Mouse (Mus musculus): ENCODE measurements around the gene Ntrk2. TPM values are rescaled to one million over a fixed set of nuclear protein-coding genes. Genes with fewer than 3 reads are reported as not detected.

Ntrk2 gene
- polyA plus RNA-seq, 1 experiment from 2014 or later: 3.1 TPM

GRCm38 (mm10) chr13:58866776-58867435 lies 60.5 kb downstream of the Ntrk2 start:
- 75% methylated on average over 8 of the region's 8 CpGs for WGBS (ENCODE audit: insufficient replicate concordance)
- Histone ChIP-seq H3K4me1 (ENCODE audit: control insufficient read depth, insufficient read depth, low read length) (no peaks in the 10 kb centered on the region), H3K4me3 (ENCODE audit: low read depth, low read length) (no peak overlapping the region), H3K9me3 (replicated peaks; ENCODE audit: control insufficient read depth, low read length) (no peaks in the 10 kb centered on the region), H3K27ac (ENCODE audit: low read depth, low read length) (no peak overlapping the region), H3K27me3 (ENCODE audit: control insufficient read depth, insufficient read depth, low read length) (no peaks in the 10 kb centered on the region), H3K36me3 (ENCODE audit: control insufficient read depth, insufficient read depth, low read length) (no peaks in the 10 kb centered on the region), H3K4me2 (no peak overlapping the region), H3K9ac (ENCODE audit: low read depth, low read length) (no peak overlapping the region)
- ATAC-seq (replicated peaks; ENCODE audit: insufficient number of reproducible peaks, low FRiP score, low TSS enrichment): no peak

DNA sequence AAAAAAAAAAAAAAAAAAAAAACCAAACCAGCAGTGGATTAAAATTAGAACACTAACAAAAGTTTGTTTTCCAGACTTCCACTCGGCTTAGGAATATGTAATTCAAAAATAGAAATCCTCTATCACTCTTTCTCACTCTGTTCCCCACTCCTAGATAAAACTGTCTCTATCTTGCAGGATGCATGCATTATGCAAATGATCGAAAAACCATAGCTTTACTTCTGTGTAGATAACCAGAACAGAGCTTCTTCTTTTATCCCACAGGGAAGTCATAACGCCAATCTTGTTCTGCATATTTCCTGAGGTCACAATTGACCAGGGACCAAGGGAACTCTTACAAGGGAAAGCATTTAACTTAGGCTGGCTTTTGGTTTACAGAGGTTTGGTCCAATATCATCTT lies 76.1 kb downstream of the Ntrk2 start:
- WGBS (ENCODE audit: insufficient replicate concordance): 70% methylated on average over 3 of the region's 3 CpGs
- Histone ChIP-seq H3K36me3 (ENCODE audit: control insufficient read depth, insufficient read depth, low read length) (no peaks in the 10 kb centered on the region), H3K9me3 (replicated peaks; ENCODE audit: control insufficient read depth, low read length) (no peaks in the 10 kb centered on the region), H3K27me3 (ENCODE audit: control insufficient read depth, insufficient read depth, low read length) (no peaks in the 10 kb centered on the region), H3K9ac (ENCODE audit: low read depth, low read length) (no peak overlapping the region), H3K27ac (ENCODE audit: low read depth, low read length) (no peak overlapping the region), H3K4me1 (ENCODE audit: control insufficient read depth, insufficient read depth, low read length) (no peaks in the 10 kb centered on the region), H3K4me2 (no peak overlapping the region), H3K4me3 (ENCODE audit: low read depth, low read length) (no peak overlapping the region)
- no peak for ATAC-seq (replicated peaks; ENCODE audit: insufficient number of reproducible peaks, low FRiP score, low TSS enrichment)

DNA sequence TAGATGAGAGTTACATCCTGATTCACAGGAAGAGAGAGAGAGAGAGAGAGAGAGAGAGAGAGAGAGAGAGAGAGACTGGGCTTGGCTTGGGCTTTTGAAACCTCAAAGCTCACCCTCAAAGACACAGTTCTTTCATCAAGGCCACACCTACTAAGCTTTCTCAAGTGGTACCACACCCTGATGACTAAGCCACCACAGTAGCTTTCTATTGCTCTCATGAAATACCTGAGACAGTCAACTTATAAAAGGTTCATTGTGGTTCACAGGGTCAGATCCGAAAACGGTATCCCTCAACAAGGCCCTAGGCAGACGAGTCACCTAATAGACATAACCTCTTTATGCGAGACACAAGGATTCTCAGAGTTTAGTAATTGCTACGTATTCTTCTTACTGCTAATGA lies 76.5 kb downstream of the Ntrk2 start:
- no peak overlapping the region for H3K4me2 ChIP-seq
- no peaks in the 10 kb centered on the region for H3K4me1 ChIP-seq (ENCODE audit: control insufficient read depth, insufficient read depth, low read length)
- no peak overlapping the region for H3K4me3 ChIP-seq (ENCODE audit: low read depth, low read length)
- no peak for ATAC-seq (replicated peaks; ENCODE audit: insufficient number of reproducible peaks, low FRiP score, low TSS enrichment)
- H3K9me3 ChIP-seq (replicated peaks; ENCODE audit: control insufficient read depth, low read length): no peaks in the 10 kb centered on the region
- H3K27me3 ChIP-seq (ENCODE audit: control insufficient read depth, insufficient read depth, low read length): no peaks in the 10 kb centered on the region
- H3K27ac ChIP-seq (ENCODE audit: low read depth, low read length): no peak overlapping the region
- 84% methylated on average over 5 of the region's 5 CpGs for WGBS (ENCODE audit: insufficient replicate concordance)
- no peaks in the 10 kb centered on the region for H3K36me3 ChIP-seq (ENCODE audit: control insufficient read depth, insufficient read depth, low read length)
- no peak overlapping the region for H3K9ac ChIP-seq (ENCODE audit: low read depth, low read length)

DNA sequence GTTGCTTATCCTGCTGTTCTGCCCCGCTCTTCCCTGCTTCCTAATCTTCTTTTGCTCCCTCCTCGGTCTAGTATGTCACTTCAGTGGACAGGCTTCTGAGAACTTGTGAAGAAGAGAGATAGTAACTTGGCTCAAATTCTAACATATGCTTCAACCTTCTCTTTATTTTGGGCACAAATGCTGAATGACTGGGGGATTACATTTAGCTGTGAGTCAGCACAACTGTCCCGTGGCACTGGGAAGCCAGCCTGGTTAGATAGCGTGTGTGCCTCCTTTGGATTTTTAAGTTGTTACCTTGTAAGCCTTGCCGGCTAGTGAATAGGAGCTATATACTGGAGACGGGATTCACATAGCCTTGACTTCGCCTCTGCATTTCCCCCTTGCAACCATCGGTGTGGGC lies 79.7 kb downstream of the Ntrk2 start:
- Histone ChIP-seq H3K27me3 (ENCODE audit: control insufficient read depth, insufficient read depth, low read length) (no peaks in the 10 kb centered on the region), H3K9ac (ENCODE audit: low read depth, low read length) (no peak overlapping the region), H3K9me3 (replicated peaks; ENCODE audit: control insufficient read depth, low read length) (peaks cover 3% of the 10 kb centered on the region; the same call in 1 of the 2 replicates), H3K4me1 (ENCODE audit: control insufficient read depth, insufficient read depth, low read length) (no peaks in the 10 kb centered on the region), H3K4me3 (ENCODE audit: low read depth, low read length) (no peak overlapping the region), H3K4me2 (no peak overlapping the region), H3K27ac (ENCODE audit: low read depth, low read length) (no peak overlapping the region), H3K36me3 (ENCODE audit: control insufficient read depth, insufficient read depth, low read length) (no peaks in the 10 kb centered on the region)
- 64% methylated on average over 8 of the region's 8 CpGs for WGBS (ENCODE audit: insufficient replicate concordance)
- ATAC-seq (replicated peaks; ENCODE audit: insufficient number of reproducible peaks, low FRiP score, low TSS enrichment): no peak

DNA sequence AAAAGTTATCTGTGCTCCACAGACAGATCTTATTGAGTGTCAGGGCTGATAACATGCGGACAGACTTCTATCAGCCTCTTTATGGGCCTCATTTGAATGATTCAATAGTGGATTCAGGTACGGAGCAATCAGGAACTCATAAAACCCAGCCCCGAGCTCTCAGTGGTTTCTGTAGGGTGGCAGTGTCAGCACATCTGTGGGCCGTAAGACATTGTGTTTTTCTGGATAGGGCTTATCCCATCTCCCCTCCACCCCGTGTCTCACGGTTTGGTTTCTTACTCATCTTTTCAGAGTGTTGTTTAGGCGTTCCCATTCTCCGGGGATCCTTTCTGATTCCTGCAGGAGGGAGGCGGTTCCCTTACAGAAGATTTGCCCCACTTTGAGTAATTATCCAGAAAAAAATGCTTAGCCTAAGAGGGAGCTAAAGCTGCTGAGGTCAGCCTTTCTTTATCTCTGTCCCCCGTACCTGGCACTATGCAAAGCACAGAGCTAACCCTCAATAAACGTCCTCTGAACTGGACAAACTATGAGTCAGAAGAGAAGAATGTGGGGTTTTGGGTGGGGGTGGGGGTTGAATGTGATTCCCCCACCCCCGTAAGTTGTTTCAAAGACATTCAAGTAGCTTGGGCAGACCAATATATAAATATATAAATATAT lies 90.0 kb downstream of the Ntrk2 start:
- Histone ChIP-seq H3K4me2 (no peak overlapping the region), H3K27me3 (ENCODE audit: control insufficient read depth, insufficient read depth, low read length) (no peaks in the 10 kb centered on the region), H3K27ac (ENCODE audit: low read depth, low read length) (no peak overlapping the region), H3K4me3 (ENCODE audit: low read depth, low read length) (no peak overlapping the region), H3K36me3 (ENCODE audit: control insufficient read depth, insufficient read depth, low read length) (no peaks in the 10 kb centered on the region), H3K9me3 (replicated peaks; ENCODE audit: control insufficient read depth, low read length) (peaks cover 5% of the 10 kb centered on the region; the same call in 1 of the 2 replicates), H3K4me1 (ENCODE audit: control insufficient read depth, insufficient read depth, low read length) (no peaks in the 10 kb centered on the region), H3K9ac (ENCODE audit: low read depth, low read length) (no peak overlapping the region)
- WGBS (ENCODE audit: insufficient replicate concordance): 64% methylated on average over 12 of the region's 12 CpGs
- no peak for ATAC-seq (replicated peaks; ENCODE audit: insufficient number of reproducible peaks, low FRiP score, low TSS enrichment)

DNA sequence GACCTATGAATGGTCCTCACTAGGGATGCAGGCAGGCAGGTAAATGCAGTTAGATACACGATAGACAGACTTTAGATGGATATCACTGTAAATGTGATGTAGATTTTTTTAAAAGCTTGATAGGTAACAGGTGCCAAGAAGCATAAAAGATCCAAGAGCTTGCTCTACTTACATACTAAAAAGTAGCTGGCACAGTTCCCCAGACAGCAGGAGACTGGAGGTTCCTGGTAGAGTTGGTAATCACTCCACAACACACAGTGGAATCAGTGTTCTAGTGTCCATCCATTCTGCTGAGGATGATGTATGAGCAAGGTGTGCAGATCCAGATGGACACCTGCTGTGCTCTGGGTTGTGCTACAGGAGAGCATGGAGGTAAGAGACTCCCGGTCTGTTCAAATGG lies 93.0 kb downstream of the Ntrk2 start:
- WGBS (ENCODE audit: insufficient replicate concordance): 86% methylated on average over 2 of the region's 2 CpGs
- H3K4me3 ChIP-seq (ENCODE audit: low read depth, low read length): no peak overlapping the region
- no peak for ATAC-seq (replicated peaks; ENCODE audit: insufficient number of reproducible peaks, low FRiP score, low TSS enrichment)
- no peaks in the 10 kb centered on the region for H3K27me3 ChIP-seq (ENCODE audit: control insufficient read depth, insufficient read depth, low read length)
- no peak overlapping the region for H3K27ac ChIP-seq (ENCODE audit: low read depth, low read length)
- H3K36me3 ChIP-seq (ENCODE audit: control insufficient read depth, insufficient read depth, low read length): no peaks in the 10 kb centered on the region
- H3K4me1 ChIP-seq (ENCODE audit: control insufficient read depth, insufficient read depth, low read length): no peaks in the 10 kb centered on the region
- H3K4me2 ChIP-seq: no peak overlapping the region
- H3K9ac ChIP-seq (ENCODE audit: low read depth, low read length): no peak overlapping the region
- H3K9me3 ChIP-seq (replicated peaks; ENCODE audit: control insufficient read depth, low read length): peaks cover 5% of the 10 kb centered on the region; the same call in 1 of the 2 replicates

GRCm38 (mm10) chr13:58902313-58902712 lies 95.9 kb downstream of the Ntrk2 start:
- Histone ChIP-seq H3K36me3 (ENCODE audit: control insufficient read depth, insufficient read depth, low read length) (no peaks in the 10 kb centered on the region), H3K27me3 (ENCODE audit: control insufficient read depth, insufficient read depth, low read length) (no peaks in the 10 kb centered on the region), H3K4me2 (no peak overlapping the region), H3K9me3 (replicated peaks; ENCODE audit: control insufficient read depth, low read length) (peaks cover 5% of the 10 kb centered on the region; the same call in 1 of the 2 replicates), H3K27ac (ENCODE audit: low read depth, low read length) (no peak overlapping the region), H3K4me3 (ENCODE audit: low read depth, low read length) (no peak overlapping the region), H3K9ac (ENCODE audit: low read depth, low read length) (no peak overlapping the region), H3K4me1 (ENCODE audit: control insufficient read depth, insufficient read depth, low read length) (no peaks in the 10 kb centered on the region)
- WGBS (ENCODE audit: insufficient replicate concordance): 69% methylated on average over 8 of the region's 8 CpGs
- no peak for ATAC-seq (replicated peaks; ENCODE audit: insufficient number of reproducible peaks, low FRiP score, low TSS enrichment)

DNA sequence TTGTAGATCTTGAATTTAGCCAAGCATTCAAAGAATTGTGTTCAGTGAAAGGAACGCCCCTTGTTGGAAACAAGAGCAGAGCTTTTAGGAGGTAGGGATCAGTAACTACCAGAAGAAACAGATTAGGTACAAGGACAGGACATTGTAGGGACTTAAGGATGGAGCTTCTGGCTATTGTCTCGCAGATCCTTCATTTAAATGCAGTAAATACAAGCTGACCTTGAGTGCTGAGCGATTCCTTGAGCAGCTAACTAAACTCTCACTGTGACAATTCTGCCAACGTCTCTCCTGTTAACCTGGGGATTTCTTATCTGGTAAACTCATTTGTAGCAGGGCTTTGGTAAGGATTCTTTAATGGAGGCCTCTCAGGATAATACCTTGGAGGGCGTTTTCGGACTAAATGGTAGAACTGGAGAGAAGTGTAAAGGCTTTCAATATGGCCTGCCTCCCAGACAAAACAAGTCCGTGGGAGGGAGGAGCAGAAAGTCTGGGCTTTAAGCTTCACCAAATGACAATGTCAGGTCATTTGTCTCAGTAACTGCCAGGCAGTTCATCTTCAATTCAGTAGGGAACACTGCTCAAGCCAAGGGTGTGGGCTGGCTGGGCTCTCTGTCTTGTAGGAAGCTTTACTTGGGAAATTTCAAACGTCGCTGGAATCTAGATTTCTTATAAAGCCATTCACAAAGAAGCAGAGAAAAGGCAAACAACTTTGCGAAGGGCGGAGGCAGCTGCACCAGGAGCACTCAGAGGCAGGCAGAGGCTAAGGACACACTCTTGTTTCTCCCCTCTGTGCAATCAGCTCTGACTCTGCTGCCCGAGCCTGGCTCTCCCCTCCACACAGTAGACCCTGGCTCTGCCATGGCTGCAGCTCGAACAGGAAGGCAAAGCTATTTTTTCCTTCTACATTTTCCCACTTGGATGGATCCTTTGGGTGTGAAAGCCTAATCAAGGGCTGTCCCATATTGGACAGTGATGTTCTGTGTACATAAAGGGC lies 98.7 kb downstream of the Ntrk2 start:
- no peak overlapping the region for H3K9ac ChIP-seq (ENCODE audit: low read depth, low read length)
- H3K27ac ChIP-seq (ENCODE audit: low read depth, low read length): no peak overlapping the region
- no peak for ATAC-seq (replicated peaks; ENCODE audit: insufficient number of reproducible peaks, low FRiP score, low TSS enrichment)
- H3K36me3 ChIP-seq (ENCODE audit: control insufficient read depth, insufficient read depth, low read length): no peaks in the 10 kb centered on the region
- no peak overlapping the region for H3K4me3 ChIP-seq (ENCODE audit: low read depth, low read length)
- no peak overlapping the region for H3K4me2 ChIP-seq
- peaks cover 1% of the 10 kb centered on the region; the same call in 1 of the 2 replicates for H3K9me3 ChIP-seq (replicated peaks; ENCODE audit: control insufficient read depth, low read length)
- WGBS (ENCODE audit: insufficient replicate concordance): 62% methylated on average over 13 of the region's 13 CpGs
- H3K4me1 ChIP-seq (ENCODE audit: control insufficient read depth, insufficient read depth, low read length): no peaks in the 10 kb centered on the region
- no peaks in the 10 kb centered on the region for H3K27me3 ChIP-seq (ENCODE audit: control insufficient read depth, insufficient read depth, low read length)

Measured in heart, embryonic 11.5 days (tissue).